Mouse (Mus musculus): ENCODE data around the gene Sde2. TPM values are rescaled to one million over a fixed set of nuclear protein-coding genes. Genes with fewer than 3 reads are reported as not detected.

The Sde2 gene
- polyA plus RNA-seq, 1 experiment from 2014 or later = 28.7 TPM

- Histone ChIP-seq H3K27me3 (ENCODE audit: control insufficient read depth, insufficient read depth, low read length) (no peaks in the 10 kb centered on the region), H3K9me3 (ENCODE audit: control insufficient read depth, low read length) (no peaks in the 10 kb centered on the region), H3K9ac (replicated peaks; ENCODE audit: low read length) (peak overlapping the region; percentile 99), H3K4me1 (ENCODE audit: control insufficient read depth, insufficient read depth, low read length) (peaks cover 36% of the 10 kb centered on the region), H3K36me3 (ENCODE audit: control insufficient read depth, insufficient read depth, low read length) (peaks cover 24% of the 10 kb centered on the region), H3K4me3 (replicated peaks; ENCODE audit: low read depth, low read length) (peak overlapping the region; percentile 96), H3K4me2 (ENCODE audit: low read length) (peak overlapping the region; percentile 58), H3K27ac (replicated peaks; ENCODE audit: low read depth, low read length) (peak overlapping the region; percentile 100)
- DNase-seq = peak; percentile 97
- peak; percentile 95 for ATAC-seq (ENCODE audit: low FRiP score, low TSS enrichment)
- WGBS = 0% methylated on average over 36 of the region's 65 CpGs
These were observed 37.5 kb upstream of the Sde2 start for GRCm38 (mm10) chr1:180813409-180813884.

DNA sequence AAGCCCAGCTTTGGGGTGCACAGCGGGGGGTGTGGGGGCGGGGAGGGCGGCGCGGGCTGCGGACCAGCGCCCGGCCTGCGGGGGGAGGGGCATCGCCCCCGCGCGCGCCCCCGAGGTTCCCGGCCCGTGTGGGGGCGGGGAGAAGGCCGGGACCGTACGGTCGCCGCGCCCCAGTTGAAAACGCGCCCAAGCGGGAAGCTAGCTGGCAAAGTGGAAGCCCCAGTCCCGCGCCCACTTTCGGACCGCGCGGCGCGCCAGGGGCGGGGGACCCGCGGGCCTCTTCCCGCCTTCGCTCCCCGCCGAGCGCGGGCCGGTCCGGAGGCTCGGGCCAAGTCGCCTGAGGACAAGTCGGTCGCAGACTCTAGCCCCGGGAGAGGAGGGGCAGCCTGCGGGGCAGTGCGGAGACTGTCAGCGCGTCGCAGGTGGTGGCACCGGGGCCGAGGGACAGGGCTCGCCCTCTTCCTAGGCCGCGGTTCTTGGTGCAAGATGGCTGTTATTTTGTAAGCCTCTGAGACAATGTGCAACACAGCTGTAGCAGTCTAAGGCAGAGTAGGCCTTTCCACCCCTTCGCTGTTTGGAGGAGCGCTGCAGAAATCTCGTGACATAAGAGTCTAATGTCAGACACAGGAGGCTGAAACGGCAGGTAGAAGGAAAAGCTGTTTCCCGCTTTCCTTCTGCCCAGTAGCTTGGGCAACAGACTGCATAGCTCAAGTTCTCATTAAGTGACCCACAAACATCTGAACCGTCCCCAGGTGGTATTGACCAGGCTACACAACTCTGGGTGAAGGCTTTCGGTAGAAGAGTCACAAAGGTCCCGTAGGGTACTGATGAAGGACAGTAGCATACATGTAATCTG is 36.8 kb upstream of the Sde2 start, which contains the start of gene H3f3a:
Gene H3f3a (minus strand): TSS at position 59 of the 856 bp plus-strand sequence.
- Histone ChIP-seq H3K4me1 (ENCODE audit: control insufficient read depth, insufficient read depth, low read length) (peaks cover 31% of the 10 kb centered on the region), H3K27me3 (ENCODE audit: control insufficient read depth, insufficient read depth, low read length) (no peaks in the 10 kb centered on the region), H3K4me3 (replicated peaks; ENCODE audit: low read depth, low read length) (peak within 1 kb of the TSS; percentile 96), H3K9ac (replicated peaks; ENCODE audit: low read length) (peak within 1 kb of the TSS; percentile 99), H3K4me2 (ENCODE audit: low read length) (peak within 1 kb of the TSS; percentile 58), H3K9me3 (ENCODE audit: control insufficient read depth, low read length) (no peaks in the 10 kb centered on the region), H3K36me3 (ENCODE audit: control insufficient read depth, insufficient read depth, low read length) (peaks cover 19% of the 10 kb centered on the region), H3K27ac (replicated peaks; ENCODE audit: low read depth, low read length) (peak within 1 kb of the TSS; percentile 100)
- 1% methylated on average over 65 of the region's 69 CpGs for WGBS
- peak; percentile 74 for ATAC-seq (ENCODE audit: low FRiP score, low TSS enrichment)
- DNase-seq = peak; percentile 74

GRCm38 (mm10) chr1:180815371-180816024 is 35.4 kb upstream of the Sde2 start:
- Histone ChIP-seq H3K27ac (replicated peaks; ENCODE audit: low read depth, low read length) (peak overlapping the region; percentile 100), H3K27me3 (ENCODE audit: control insufficient read depth, insufficient read depth, low read length) (no peaks in the 10 kb centered on the region), H3K4me1 (ENCODE audit: control insufficient read depth, insufficient read depth, low read length) (peaks cover 24% of the 10 kb centered on the region), H3K36me3 (ENCODE audit: control insufficient read depth, insufficient read depth, low read length) (peaks cover 7% of the 10 kb centered on the region), H3K4me2 (ENCODE audit: low read length) (peak overlapping the region; percentile 54), H3K9me3 (ENCODE audit: control insufficient read depth, low read length) (no peaks in the 10 kb centered on the region), H3K4me3 (replicated peaks; ENCODE audit: low read depth, low read length) (peak overlapping the region; percentile 10; the same call in 1 of the 2 replicates), H3K9ac (replicated peaks; ENCODE audit: low read length) (peak overlapping the region; percentile 32; the same call in 1 of the 2 replicates)
- ATAC-seq (ENCODE audit: low FRiP score, low TSS enrichment) (no peak), DNase-seq (peak; percentile 50)
- WGBS = 25% methylated on average over 12 of the region's 12 CpGs

GRCm38 (mm10) chr1:180818000-180818399 is 32.9 kb upstream of the Sde2 start:
- Histone ChIP-seq H3K4me2 (ENCODE audit: low read length) (no peak overlapping the region), H3K9ac (replicated peaks; ENCODE audit: low read length) (no peak overlapping the region), H3K36me3 (ENCODE audit: control insufficient read depth, insufficient read depth, low read length) (no peaks in the 10 kb centered on the region), H3K27ac (replicated peaks; ENCODE audit: low read depth, low read length) (no peak overlapping the region), H3K4me1 (ENCODE audit: control insufficient read depth, insufficient read depth, low read length) (peaks cover 18% of the 10 kb centered on the region), H3K27me3 (ENCODE audit: control insufficient read depth, insufficient read depth, low read length) (no peaks in the 10 kb centered on the region), H3K9me3 (ENCODE audit: control insufficient read depth, low read length) (no peaks in the 10 kb centered on the region), H3K4me3 (replicated peaks; ENCODE audit: low read depth, low read length) (no peak overlapping the region)
- DNase-seq (no peak), ATAC-seq (ENCODE audit: low FRiP score, low TSS enrichment) (no peak)
- WGBS = 76% methylated on average over 2 of the region's 2 CpGs

GRCm38 (mm10) chr1:180821101-180821500 is 29.8 kb upstream of the Sde2 start:
- Histone ChIP-seq H3K4me2 (ENCODE audit: low read length) (no peak overlapping the region), H3K27me3 (ENCODE audit: control insufficient read depth, insufficient read depth, low read length) (no peaks in the 10 kb centered on the region), H3K4me1 (ENCODE audit: control insufficient read depth, insufficient read depth, low read length) (peaks cover 1% of the 10 kb centered on the region; the same call in 1 of the 2 replicates), H3K27ac (replicated peaks; ENCODE audit: low read depth, low read length) (no peak overlapping the region), H3K36me3 (ENCODE audit: control insufficient read depth, insufficient read depth, low read length) (no peaks in the 10 kb centered on the region), H3K9ac (replicated peaks; ENCODE audit: low read length) (no peak overlapping the region), H3K9me3 (ENCODE audit: control insufficient read depth, low read length) (no peaks in the 10 kb centered on the region), H3K4me3 (replicated peaks; ENCODE audit: low read depth, low read length) (no peak overlapping the region)
- DNase-seq = no peak
- WGBS = 90% methylated on average over 6 of the region's 6 CpGs
- no peak for ATAC-seq (ENCODE audit: low FRiP score, low TSS enrichment)

GRCm38 (mm10) chr1:180822276-180822675 is 28.7 kb upstream of the Sde2 start:
- DNase-seq (no peak), ATAC-seq (ENCODE audit: low FRiP score, low TSS enrichment) (no peak)

GRCm38 (mm10) chr1:180823716-180824115 is 27.2 kb upstream of the Sde2 start:
- WGBS = 83% methylated on average over 3 of the region's 3 CpGs
- H3K27ac ChIP-seq (replicated peaks; ENCODE audit: low read depth, low read length) = no peak overlapping the region
- H3K36me3 ChIP-seq (ENCODE audit: control insufficient read depth, insufficient read depth, low read length) = no peaks in the 10 kb centered on the region
- H3K4me1 ChIP-seq (ENCODE audit: control insufficient read depth, insufficient read depth, low read length) = no peaks in the 10 kb centered on the region
- DNase-seq (no peak), ATAC-seq (ENCODE audit: low FRiP score, low TSS enrichment) (no peak)
- no peak overlapping the region for H3K4me2 ChIP-seq (ENCODE audit: low read length)
- no peak overlapping the region for H3K4me3 ChIP-seq (replicated peaks; ENCODE audit: low read depth, low read length)
- H3K9ac ChIP-seq (replicated peaks; ENCODE audit: low read length) = no peak overlapping the region
- H3K9me3 ChIP-seq (ENCODE audit: control insufficient read depth, low read length) = no peaks in the 10 kb centered on the region; the same call in 1 of the 2 replicates
- H3K27me3 ChIP-seq (ENCODE audit: control insufficient read depth, insufficient read depth, low read length) = no peaks in the 10 kb centered on the region

More at GRCm38 (mm10) chr1:180822276-180822675, 28.7 kb upstream of the Sde2 start:
- 89% methylated on average over 5 of the region's 5 CpGs for whole genome bisulfite sequencing
- Histone ChIP-seq H3K4me1 (ENCODE audit: control insufficient read depth, insufficient read depth, low read length) (no peaks in the 10 kb centered on the region), H3K36me3 (ENCODE audit: control insufficient read depth, insufficient read depth, low read length) (no peaks in the 10 kb centered on the region), H3K9ac (replicated peaks; ENCODE audit: low read length) (no peak overlapping the region), H3K27me3 (ENCODE audit: control insufficient read depth, insufficient read depth, low read length) (no peaks in the 10 kb centered on the region), H3K4me2 (ENCODE audit: low read length) (no peak overlapping the region), H3K27ac (replicated peaks; ENCODE audit: low read depth, low read length) (no peak overlapping the region), H3K9me3 (ENCODE audit: control insufficient read depth, low read length) (no peaks in the 10 kb centered on the region; the same call in 1 of the 2 replicates), H3K4me3 (replicated peaks; ENCODE audit: low read depth, low read length) (no peak overlapping the region)

DNA sequence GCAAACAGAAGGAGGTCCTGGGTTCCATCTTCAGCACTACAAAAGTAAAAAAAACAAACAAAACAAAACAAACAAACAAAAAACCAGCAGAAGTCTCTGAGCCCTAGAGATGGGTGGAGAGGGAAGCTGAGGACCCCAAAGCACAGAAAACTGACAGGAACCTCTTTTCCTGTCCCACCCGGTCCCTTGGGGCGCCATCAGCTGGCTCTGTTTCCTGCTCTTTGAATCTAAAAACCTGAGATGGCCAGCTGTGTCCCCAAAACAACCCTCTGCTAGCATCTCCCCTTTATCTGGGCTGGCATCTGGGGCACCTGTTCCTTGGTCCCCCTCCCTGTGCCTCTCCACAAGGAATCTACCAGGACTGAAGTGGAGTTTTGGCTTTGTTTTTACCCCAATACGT is 26.2 kb upstream of the Sde2 start:
- no peak overlapping the region for H3K4me2 ChIP-seq (ENCODE audit: low read length)
- H3K27me3 ChIP-seq (ENCODE audit: control insufficient read depth, insufficient read depth, low read length) = no peaks in the 10 kb centered on the region
- 89% methylated on average over 3 of the region's 3 CpGs for WGBS
- no peak overlapping the region for H3K9ac ChIP-seq (replicated peaks; ENCODE audit: low read length)
- H3K27ac ChIP-seq (replicated peaks; ENCODE audit: low read depth, low read length) = no peak overlapping the region
- ATAC-seq (ENCODE audit: low FRiP score, low TSS enrichment) (no peak), DNase-seq (no peak)
- no peaks in the 10 kb centered on the region for H3K36me3 ChIP-seq (ENCODE audit: control insufficient read depth, insufficient read depth, low read length)
- H3K4me1 ChIP-seq (ENCODE audit: control insufficient read depth, insufficient read depth, low read length) = no peaks in the 10 kb centered on the region
- H3K4me3 ChIP-seq (replicated peaks; ENCODE audit: low read depth, low read length) = no peak overlapping the region
- H3K9me3 ChIP-seq (ENCODE audit: control insufficient read depth, low read length) = no peaks in the 10 kb centered on the region; the same call in 1 of the 2 replicates
